Mouse (Mus musculus) layer of hippocampus, adult 11-12 months (tissue): ENCODE data around the gene Olfr1200.

Experiments
- DNase-seq: peaks from one replicate; pipeline ENCODE4 v3.0.0; 2022; ENCODE audit warnings: low spot score

Gene Olfr1200

GRCm38 (mm10) chr2:88770388-88770787 is at the start of gene Olfr1200:
TSS of gene Olfr1200 (minus strand) at chr2:88770488.
- no peak for DNase-seq

- no peak for DNase-seq
Observed at GRCm38 (mm10) chr2:88814196-88814595, 43.9 kb upstream of the Olfr1200 start, which contains the start of gene Olfr1202. TSS of gene Olfr1202 (plus strand) at chr2:88814496.

- no peak for DNase-seq
Observed at GRCm38 (mm10) chr2:88792736-88793135, 22.4 kb upstream of the Olfr1200 start, which contains the start of gene Olfr1201. TSS of gene Olfr1201 (plus strand) at chr2:88793036.

- DNase-seq: no peak
Observed at GRCm38 (mm10) chr2:88760369-88760768, 9.9 kb downstream of the Olfr1200 start, which contains the start of gene Olfr1199. TSS of gene Olfr1199 (minus strand) at chr2:88760469.

- no peak for DNase-seq
Observed at GRCm38 (mm10) chr2:88751270-88751669, 19.0 kb downstream of the Olfr1200 start, which contains the start of gene Olfr1198. TSS of gene Olfr1198 (minus strand) at chr2:88751370.

- DNase-seq: no peak
Observed at GRCm38 (mm10) chr2:88743379-88743778, 26.9 kb downstream of the Olfr1200 start.

- DNase-seq: no peak
Observed at GRCm38 (mm10) chr2:88732266-88732665, 38.0 kb downstream of the Olfr1200 start, which contains the start of gene Olfr1197. TSS of gene Olfr1197 (minus strand) at chr2:88732366.
